Mouse (Mus musculus): ENCODE measurements around the gene Adamts17.

The Adamts17 gene

GRCm38 (mm10) chr7:67082751-67083150 lies 243.2 kb downstream of the Adamts17 start:
- DNase-seq (ENCODE audit: low spot score) = no peak

GRCm38 (mm10) chr7:67087759-67088158 lies 248.2 kb downstream of the Adamts17 start:
- no peak for DNase-seq (ENCODE audit: low spot score)

GRCm38 (mm10) chr7:67097096-67097495 lies 257.6 kb downstream of the Adamts17 start:
- no peak for DNase-seq (ENCODE audit: low spot score)

- DNase-seq (ENCODE audit: low spot score) = no peak
Measured at GRCm38 (mm10) chr7:67101418-67101973, 262.0 kb downstream of the Adamts17 start.

GRCm38 (mm10) chr7:67110551-67111159 lies 271.1 kb downstream of the Adamts17 start:
- no peak for DNase-seq (ENCODE audit: low spot score)

- DNase-seq (ENCODE audit: low spot score) = no peak
Measured at GRCm38 (mm10) chr7:67112495-67113216, 273.1 kb downstream of the Adamts17 start.

GRCm38 (mm10) chr7:67114056-67114455 lies 274.5 kb downstream of the Adamts17 start:
- DNase-seq (ENCODE audit: low spot score) = no peak

GRCm38 (mm10) chr7:67115056-67115455 lies 275.5 kb downstream of the Adamts17 start:
- no peak for DNase-seq (ENCODE audit: low spot score)

- no peak for DNase-seq (ENCODE audit: low spot score)
Measured at GRCm38 (mm10) chr7:67135140-67135539, 295.6 kb downstream of the Adamts17 start.

GRCm38 (mm10) chr7:67142347-67143015 lies 302.9 kb downstream of the Adamts17 start:
- no peak for DNase-seq (ENCODE audit: low spot score)

- DNase-seq (ENCODE audit: low spot score) = no peak
Measured at GRCm38 (mm10) chr7:67145748-67146147, 306.2 kb downstream of the Adamts17 start.

GRCm38 (mm10) chr7:67146151-67146550 lies 306.6 kb downstream of the Adamts17 start:
- DNase-seq (ENCODE audit: low spot score) = no peak

GRCm38 (mm10) chr7:67149707-67150106 lies 310.2 kb downstream of the Adamts17 start:
- no peak for DNase-seq (ENCODE audit: low spot score)

GRCm38 (mm10) chr7:67152626-67153025 lies 313.1 kb downstream of the Adamts17 start:
- no peak for DNase-seq (ENCODE audit: low spot score)

GRCm38 (mm10) chr7:67162135-67162534 lies 322.6 kb downstream of the Adamts17 start:
- DNase-seq (ENCODE audit: low spot score) = no peak

GRCm38 (mm10) chr7:67168288-67168687 lies 328.8 kb downstream of the Adamts17 start:
- no peak for DNase-seq (ENCODE audit: low spot score)

- DNase-seq (ENCODE audit: low spot score) = no peak
Measured at GRCm38 (mm10) chr7:67168763-67169569, 329.4 kb downstream of the Adamts17 start.

GRCm38 (mm10) chr7:67173522-67174195 lies 334.1 kb downstream of the Adamts17 start:
- DNase-seq (ENCODE audit: low spot score) = no peak

GRCm38 (mm10) chr7:67183786-67184185 lies 344.3 kb downstream of the Adamts17 start:
- DNase-seq (ENCODE audit: low spot score) = no peak

GRCm38 (mm10) chr7:67199412-67199811 lies 359.9 kb downstream of the Adamts17 start:
- DNase-seq (ENCODE audit: low spot score) = peak; percentile 46

All from testis, postnatal 14 days (tissue).